Mouse (Mus musculus): ENCODE results near the gene Atp1b3. TPM values are rescaled to one million over a fixed set of nuclear protein-coding genes. Genes with fewer than 3 reads are reported as not detected.
A peak's percentile ranks its signal among the peaks of the same experiment; 100 is the strongest.

Gene Atp1b3
- polyA plus RNA-seq, 1 experiment, result 202 TPM

DNA sequence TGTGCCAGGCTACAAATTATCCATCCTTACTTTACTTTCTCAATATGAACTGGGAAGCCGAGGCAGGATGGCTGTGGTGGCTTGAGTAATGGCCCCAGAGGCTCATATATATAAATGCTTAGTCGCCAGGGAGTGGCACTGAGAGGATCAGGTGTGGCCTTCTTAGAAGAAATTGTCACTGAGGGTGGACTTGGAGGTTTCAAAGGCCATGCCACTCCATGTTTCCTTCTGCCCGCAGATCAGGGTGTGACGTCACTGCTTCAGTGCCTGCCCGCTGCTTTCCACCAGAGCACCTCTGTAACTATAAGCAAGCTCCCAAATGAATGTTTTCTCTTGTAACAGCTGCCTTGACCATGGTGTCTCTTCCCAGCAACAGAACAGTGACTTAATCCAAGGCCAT, 33.1 kb downstream of the Atp1b3 start:
- no peak for DNase-seq
- H3K27me3 ChIP-seq (ENCODE audit: control insufficient read depth, insufficient read depth, low read length), result no peaks in the 10 kb centered on the region
- 88% methylated on average over 5 of the region's 5 CpGs for WGBS
- TF ChIP-seq CTCF (IDR thresholded peaks at IDR 0.05; ENCODE audit: borderline replicate concordance, insufficient read depth, low read depth, low read length) (no peak), POLR2A (IDR thresholded peaks at IDR 0.05; ENCODE audit: borderline replicate concordance, insufficient read depth, low read length) (no peak)
- no peak overlapping the region for H3K27ac ChIP-seq (ENCODE audit: insufficient read depth, low read length)
- H3K4me3 ChIP-seq (replicated peaks; ENCODE audit: insufficient read depth, low read depth, low read length), result no peak overlapping the region
- peaks cover 17% of the 10 kb centered on the region for H3K4me1 ChIP-seq (ENCODE audit: control insufficient read depth, insufficient read depth, low read length)

GRCm38 (mm10) chr9:96328226-96328625, 36.0 kb downstream of the Atp1b3 start:
- WGBS, result 49% methylated on average over 4 of the region's 4 CpGs

DNA sequence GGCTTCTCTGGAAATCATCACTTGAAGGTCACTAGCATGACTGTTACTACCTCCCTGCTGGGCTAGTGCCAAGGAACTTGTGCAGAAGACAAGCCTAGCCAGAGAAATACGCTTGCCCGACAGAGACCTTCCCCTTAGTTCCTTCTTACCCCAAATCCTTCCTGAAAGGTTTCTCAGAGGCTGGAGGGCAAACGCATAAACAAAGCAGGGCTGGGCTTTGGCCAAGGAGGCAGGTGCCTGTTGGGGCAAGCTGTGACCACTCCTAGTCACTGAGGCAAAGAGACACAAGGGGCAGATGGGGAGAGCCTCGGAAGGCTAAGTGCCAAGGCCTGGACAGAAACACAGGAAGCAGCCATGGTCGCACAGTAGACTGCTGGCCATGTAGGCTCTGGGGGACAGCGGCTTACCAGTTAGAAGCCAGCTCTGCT, 37.7 kb downstream of the Atp1b3 start:
- Histone ChIP-seq H3K4me1 (ENCODE audit: control insufficient read depth, insufficient read depth, low read length) (peaks cover 38% of the 10 kb centered on the region), H3K4me3 (replicated peaks; ENCODE audit: insufficient read depth, low read depth, low read length) (no peak overlapping the region), H3K27me3 (ENCODE audit: control insufficient read depth, insufficient read depth, low read length) (no peaks in the 10 kb centered on the region), H3K27ac (ENCODE audit: insufficient read depth, low read length) (peak overlapping the region; percentile 23; the same call in 1 of the 2 replicates)
- 6% methylated on average over 6 of the region's 6 CpGs for WGBS
- no peak for TF ChIP-seq POLR2A (IDR thresholded peaks at IDR 0.05; ENCODE audit: borderline replicate concordance, insufficient read depth, low read length)
- DNase-seq, result peak; percentile 86 to 90

More at GRCm38 (mm10) chr9:96328226-96328625, 36.0 kb downstream of the Atp1b3 start:
- Histone ChIP-seq H3K27me3 (ENCODE audit: control insufficient read depth, insufficient read depth, low read length) (no peaks in the 10 kb centered on the region), H3K27ac (ENCODE audit: insufficient read depth, low read length) (no peak overlapping the region), H3K4me3 (replicated peaks; ENCODE audit: insufficient read depth, low read depth, low read length) (no peak overlapping the region), H3K4me1 (ENCODE audit: control insufficient read depth, insufficient read depth, low read length) (peaks cover 29% of the 10 kb centered on the region)
- TF ChIP-seq POLR2A (IDR thresholded peaks at IDR 0.05; ENCODE audit: borderline replicate concordance, insufficient read depth, low read length) (no peak), CTCF (IDR thresholded peaks at IDR 0.05; ENCODE audit: borderline replicate concordance, insufficient read depth, low read depth, low read length) (no peak)
- peak; percentile 51 to 72 for DNase-seq

DNA sequence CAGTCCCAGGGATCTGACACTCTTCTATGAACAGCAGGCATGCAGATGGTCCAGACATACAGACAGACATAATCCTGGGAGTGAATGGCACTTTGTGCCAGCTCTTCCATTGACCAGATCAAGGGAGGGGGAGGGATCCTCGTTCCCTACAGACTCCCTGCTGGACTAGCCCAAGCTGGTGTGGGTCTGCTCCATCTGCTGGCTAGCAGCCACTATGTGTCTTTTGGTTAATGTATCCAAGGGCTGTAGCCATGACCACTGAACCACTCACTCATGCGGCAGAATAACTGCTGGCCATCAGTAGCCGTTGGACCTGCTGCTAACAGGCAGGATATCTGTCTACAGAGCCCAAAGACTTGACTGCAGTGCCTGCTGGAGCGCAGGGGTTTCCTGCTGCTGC, 39.7 kb downstream of the Atp1b3 start:
- no peak for TF ChIP-seq CTCF (IDR thresholded peaks at IDR 0.05; ENCODE audit: borderline replicate concordance, insufficient read depth, low read depth, low read length)
- TF ChIP-seq POLR2A (IDR thresholded peaks at IDR 0.05; ENCODE audit: borderline replicate concordance, insufficient read depth, low read length), result no peak
- WGBS, result 25% methylated on average over 4 of the region's 4 CpGs

DNA sequence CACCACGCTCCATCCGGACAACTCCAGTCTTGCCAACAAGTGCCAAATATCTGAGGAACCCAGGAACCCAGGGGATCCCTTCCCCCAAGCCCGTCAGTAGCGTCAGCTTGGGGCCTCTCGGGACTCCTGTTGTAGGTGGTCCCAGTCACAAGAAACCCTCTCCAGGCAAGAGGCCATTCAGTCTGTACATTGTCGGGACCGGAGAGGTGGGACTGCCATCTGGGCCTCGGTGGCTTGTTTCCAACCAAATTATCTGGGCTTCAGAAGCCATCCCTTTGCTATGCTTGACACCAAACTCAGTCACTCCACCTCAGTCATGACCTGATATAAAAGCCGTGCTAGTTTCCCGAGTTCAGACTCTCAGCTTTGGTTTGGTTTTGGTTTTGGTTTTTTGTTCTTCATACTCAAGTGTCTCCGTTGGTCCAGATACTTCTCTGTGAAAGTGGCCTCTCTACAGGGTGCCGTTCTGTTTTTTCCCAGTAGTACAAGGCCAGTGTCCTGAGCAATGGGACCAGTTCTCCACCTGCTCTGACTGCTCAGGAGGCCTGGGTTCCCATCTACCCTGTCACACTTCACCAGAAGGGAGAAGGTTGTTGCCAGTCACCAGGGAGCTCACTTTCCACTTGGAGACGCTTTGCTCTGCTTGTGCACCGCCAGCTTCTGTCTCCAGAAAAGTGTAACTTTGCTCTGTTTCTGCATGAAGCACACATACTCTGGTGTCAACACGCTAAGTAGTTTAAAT, 41.7 kb downstream of the Atp1b3 start:
- H3K4me3 ChIP-seq (replicated peaks; ENCODE audit: insufficient read depth, low read depth, low read length), result no peak overlapping the region
- no peaks in the 10 kb centered on the region for H3K27me3 ChIP-seq (ENCODE audit: control insufficient read depth, insufficient read depth, low read length)
- peaks cover 33% of the 10 kb centered on the region for H3K4me1 ChIP-seq (ENCODE audit: control insufficient read depth, insufficient read depth, low read length)
- DNase-seq, result peak; percentile 70 to 78
- whole genome bisulfite sequencing, result 25% methylated on average over 15 of the region's 15 CpGs
- peak overlapping the region; percentile 23 for H3K27ac ChIP-seq (ENCODE audit: insufficient read depth, low read length)
- TF ChIP-seq POLR2A (IDR thresholded peaks at IDR 0.05; ENCODE audit: borderline replicate concordance, insufficient read depth, low read length) (no peak), CTCF (IDR thresholded peaks at IDR 0.05; ENCODE audit: borderline replicate concordance, insufficient read depth, low read depth, low read length) (no peak)

More for the DNA sequence above, 39.7 kb downstream of the Atp1b3 start:
- no peaks in the 10 kb centered on the region for H3K27me3 ChIP-seq (ENCODE audit: control insufficient read depth, insufficient read depth, low read length)
- no peak overlapping the region for H3K4me3 ChIP-seq (replicated peaks; ENCODE audit: insufficient read depth, low read depth, low read length)
- H3K27ac ChIP-seq (ENCODE audit: insufficient read depth, low read length), result no peak overlapping the region
- peaks cover 38% of the 10 kb centered on the region for H3K4me1 ChIP-seq (ENCODE audit: control insufficient read depth, insufficient read depth, low read length)
- DNase-seq, result peak; percentile 33 to 49

DNA sequence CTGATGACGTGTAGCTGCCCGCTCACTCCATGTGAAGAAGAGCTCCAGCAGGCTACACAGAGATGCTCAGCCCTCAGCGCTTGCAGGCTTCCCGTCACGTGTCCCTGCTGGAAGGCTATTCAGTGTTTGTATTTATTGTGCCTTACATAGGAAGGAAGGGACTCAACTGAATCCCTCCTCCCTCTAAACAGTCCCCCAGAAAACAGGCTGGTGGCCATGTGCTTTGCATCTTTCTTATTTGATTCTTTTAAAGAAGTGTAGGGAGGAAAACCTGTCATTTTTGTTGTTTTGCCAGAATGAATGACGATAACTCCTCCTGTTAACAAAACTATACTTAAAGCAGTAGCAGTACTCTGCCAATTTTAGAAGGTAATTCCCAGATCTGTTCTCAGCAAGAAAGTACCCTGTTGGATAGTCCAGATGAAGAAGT, 43.7 kb downstream of the Atp1b3 start:
- TF ChIP-seq POLR2A (IDR thresholded peaks at IDR 0.05; ENCODE audit: borderline replicate concordance, insufficient read depth, low read length) (no peak), CTCF (IDR thresholded peaks at IDR 0.05; ENCODE audit: borderline replicate concordance, insufficient read depth, low read depth, low read length) (no peak)
- H3K27ac ChIP-seq (ENCODE audit: insufficient read depth, low read length), result no peak overlapping the region
- no peak overlapping the region for H3K4me3 ChIP-seq (replicated peaks; ENCODE audit: insufficient read depth, low read depth, low read length)
- DNase-seq, result no peak
- no peaks in the 10 kb centered on the region; the same call in 1 of the 2 replicates for H3K27me3 ChIP-seq (ENCODE audit: control insufficient read depth, insufficient read depth, low read length)
- WGBS, result 75% methylated on average over 6 of the region's 6 CpGs
- peaks cover 19% of the 10 kb centered on the region for H3K4me1 ChIP-seq (ENCODE audit: control insufficient read depth, insufficient read depth, low read length)

GRCm38 (mm10) chr9:96319333-96319732, 44.9 kb downstream of the Atp1b3 start:
- Histone ChIP-seq H3K4me3 (replicated peaks; ENCODE audit: insufficient read depth, low read depth, low read length) (no peak overlapping the region), H3K27me3 (ENCODE audit: control insufficient read depth, insufficient read depth, low read length) (no peaks in the 10 kb centered on the region; the same call in 1 of the 2 replicates), H3K27ac (ENCODE audit: insufficient read depth, low read length) (no peak overlapping the region), H3K4me1 (ENCODE audit: control insufficient read depth, insufficient read depth, low read length) (peaks cover 12% of the 10 kb centered on the region)
- TF ChIP-seq CTCF (IDR thresholded peaks at IDR 0.05; ENCODE audit: borderline replicate concordance, insufficient read depth, low read depth, low read length) (no peak), POLR2A (IDR thresholded peaks at IDR 0.05; ENCODE audit: borderline replicate concordance, insufficient read depth, low read length) (no peak)
- DNase-seq, result no peak
- 64% methylated on average over 5 of the region's 5 CpGs for WGBS

- WGBS, result 95% methylated on average over 3 of the region's 3 CpGs
- Histone ChIP-seq H3K4me3 (replicated peaks; ENCODE audit: insufficient read depth, low read depth, low read length) (no peak overlapping the region), H3K27ac (ENCODE audit: insufficient read depth, low read length) (no peak overlapping the region), H3K27me3 (ENCODE audit: control insufficient read depth, insufficient read depth, low read length) (no peaks in the 10 kb centered on the region; the same call in 1 of the 2 replicates), H3K4me1 (ENCODE audit: control insufficient read depth, insufficient read depth, low read length) (no peaks in the 10 kb centered on the region)
- TF ChIP-seq POLR2A (IDR thresholded peaks at IDR 0.05; ENCODE audit: borderline replicate concordance, insufficient read depth, low read length) (no peak), CTCF (IDR thresholded peaks at IDR 0.05; ENCODE audit: borderline replicate concordance, insufficient read depth, low read depth, low read length) (no peak)
- DNase-seq, result no peak
Observed at GRCm38 (mm10) chr9:96312074-96312473, 52.2 kb downstream of the Atp1b3 start.

Measured in cerebellum, adult 2 months (tissue).